Mouse (Mus musculus): ENCODE data around the gene Skor1.
A peak's percentile ranks its signal among the peaks of the same experiment; 100 is the strongest.

The Skor1 gene

GRCm38 (mm10) chr9:63147786-63148409, 863 bp downstream of the Skor1 start:
- no peak for DNase-seq

GRCm38 (mm10) chr9:63147296-63147695, 1.5 kb downstream of the Skor1 start:
- no peak for DNase-seq

DNA sequence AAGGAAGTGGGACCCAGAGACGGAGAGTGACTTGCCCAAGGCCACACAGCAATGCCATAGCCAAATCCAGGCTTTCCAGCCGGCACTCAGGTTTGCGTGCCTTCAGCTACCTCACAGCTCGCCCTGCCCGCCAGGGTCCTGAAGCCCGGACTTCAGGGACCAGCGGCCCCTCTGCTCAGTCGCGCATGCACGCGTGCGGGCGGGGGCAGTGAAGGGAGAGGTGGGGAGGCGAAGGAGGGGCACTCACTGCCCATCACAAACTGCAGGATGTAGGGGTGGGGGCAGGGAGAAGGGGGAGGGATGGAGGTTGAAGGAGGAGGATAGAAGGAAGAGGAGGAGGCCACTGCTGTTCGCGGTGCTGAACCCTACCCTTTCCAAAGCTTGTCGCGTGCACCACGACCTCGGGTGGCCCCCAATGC, 1.9 kb downstream of the Skor1 start:
- DNase-seq: no peak

DNA sequence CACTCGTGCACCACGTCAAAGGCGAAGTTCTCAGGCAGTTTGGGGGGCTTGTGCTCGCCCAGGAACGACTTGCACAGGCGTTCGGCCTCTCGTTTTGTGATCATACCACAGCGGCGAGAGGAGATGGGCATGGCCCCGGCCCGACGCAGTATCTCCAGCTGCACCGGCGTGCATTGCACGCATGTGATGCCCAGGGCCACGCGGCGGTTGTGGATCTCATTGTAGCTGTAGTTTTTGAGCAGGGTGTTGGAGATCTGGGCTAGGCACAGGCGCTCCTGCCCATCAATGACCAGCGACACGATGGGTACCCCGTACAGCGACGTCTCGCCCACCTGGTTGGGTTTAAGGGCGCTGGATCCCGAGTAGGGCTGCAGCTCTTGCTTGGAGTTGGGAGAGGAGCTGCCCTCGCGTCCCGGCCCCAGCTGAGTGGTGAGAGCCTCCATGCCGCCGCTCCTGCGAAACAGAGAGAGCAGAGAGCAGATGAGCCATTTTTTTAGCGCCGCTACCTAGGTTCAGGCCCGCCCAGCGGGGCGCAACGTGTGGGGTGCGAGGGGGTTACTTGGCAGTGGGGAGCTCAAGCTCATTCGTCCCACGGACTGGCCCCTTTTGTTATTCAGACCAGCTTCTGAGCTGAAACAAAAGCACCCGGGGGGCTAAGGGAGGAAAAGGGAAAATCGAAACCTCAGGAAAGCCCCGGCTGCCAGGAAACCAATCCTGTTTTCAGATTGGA, 2.5 kb downstream of the Skor1 start:
- no peak for DNase-seq

GRCm38 (mm10) chr9:63145249-63146125, 3.3 kb downstream of the Skor1 start:
- no peak for DNase-seq

GRCm38 (mm10) chr9:63144502-63145248, 4.1 kb downstream of the Skor1 start:
- DNase-seq: no peak

DNA sequence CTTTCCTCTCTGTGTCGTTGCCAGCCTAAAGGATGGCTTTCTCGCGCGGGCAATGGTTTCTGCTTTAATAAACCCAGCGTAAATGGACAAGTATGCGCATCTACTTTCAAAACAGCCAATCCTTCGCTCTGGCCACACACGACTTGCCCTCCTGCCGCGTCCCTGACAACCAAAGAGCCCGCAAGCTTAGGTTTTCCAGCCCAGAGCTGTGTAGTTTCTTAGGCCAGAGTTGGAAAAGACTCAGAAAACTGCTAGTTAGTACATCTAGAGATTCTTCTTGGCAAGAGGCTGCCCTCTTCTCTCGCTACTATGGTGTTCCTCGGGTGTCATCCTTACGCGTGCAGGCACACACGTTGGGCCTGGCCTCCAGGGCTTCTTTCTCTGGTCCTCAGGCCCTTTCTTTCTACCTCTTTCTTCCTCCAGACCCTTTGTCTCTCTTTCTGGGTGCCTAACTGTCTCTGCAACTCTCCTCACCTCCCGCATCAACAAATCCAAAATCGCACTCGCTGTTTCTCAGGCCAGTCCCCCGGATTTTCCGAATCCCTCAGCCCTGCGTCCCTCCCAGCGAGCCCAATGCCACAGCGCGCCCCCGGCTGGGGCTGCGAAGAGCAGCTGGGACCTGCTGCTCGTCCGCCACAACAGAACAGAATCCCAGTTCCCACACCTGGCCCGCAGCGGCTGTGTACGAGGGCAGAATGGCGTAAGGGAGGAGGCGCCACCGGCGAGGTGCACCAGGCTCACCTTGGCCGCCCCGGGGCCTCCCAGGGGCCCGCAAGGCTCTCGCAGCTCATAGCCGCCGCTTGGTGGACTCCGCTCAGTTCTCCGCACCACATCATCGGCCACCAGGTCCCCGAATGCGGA, 4.9 kb downstream of the Skor1 start:
- DNase-seq: no peak

DNA sequence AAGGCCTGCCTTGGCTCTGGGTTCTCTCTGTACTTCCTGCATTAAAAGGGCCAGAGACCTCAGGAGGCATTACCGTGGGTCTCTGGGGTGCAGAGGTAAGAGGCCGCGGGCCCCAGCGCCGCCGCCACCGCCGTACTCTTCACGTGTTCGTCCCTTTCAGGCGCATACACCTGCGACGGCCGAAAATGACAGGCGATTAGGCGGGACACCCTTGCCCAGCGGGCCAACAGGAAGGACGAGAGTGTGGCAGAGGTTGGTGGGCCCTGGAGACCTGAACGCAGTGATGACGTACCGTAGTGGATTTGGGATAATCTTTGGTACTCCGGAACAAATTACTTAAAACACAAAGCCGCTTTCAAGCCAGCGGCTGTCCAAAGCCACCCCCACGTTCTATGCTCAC, 5.5 kb downstream of the Skor1 start:
- DNase-seq: no peak

- DNase-seq: no peak
Measured at GRCm38 (mm10) chr9:63142335-63143036, 6.3 kb downstream of the Skor1 start.

DNA sequence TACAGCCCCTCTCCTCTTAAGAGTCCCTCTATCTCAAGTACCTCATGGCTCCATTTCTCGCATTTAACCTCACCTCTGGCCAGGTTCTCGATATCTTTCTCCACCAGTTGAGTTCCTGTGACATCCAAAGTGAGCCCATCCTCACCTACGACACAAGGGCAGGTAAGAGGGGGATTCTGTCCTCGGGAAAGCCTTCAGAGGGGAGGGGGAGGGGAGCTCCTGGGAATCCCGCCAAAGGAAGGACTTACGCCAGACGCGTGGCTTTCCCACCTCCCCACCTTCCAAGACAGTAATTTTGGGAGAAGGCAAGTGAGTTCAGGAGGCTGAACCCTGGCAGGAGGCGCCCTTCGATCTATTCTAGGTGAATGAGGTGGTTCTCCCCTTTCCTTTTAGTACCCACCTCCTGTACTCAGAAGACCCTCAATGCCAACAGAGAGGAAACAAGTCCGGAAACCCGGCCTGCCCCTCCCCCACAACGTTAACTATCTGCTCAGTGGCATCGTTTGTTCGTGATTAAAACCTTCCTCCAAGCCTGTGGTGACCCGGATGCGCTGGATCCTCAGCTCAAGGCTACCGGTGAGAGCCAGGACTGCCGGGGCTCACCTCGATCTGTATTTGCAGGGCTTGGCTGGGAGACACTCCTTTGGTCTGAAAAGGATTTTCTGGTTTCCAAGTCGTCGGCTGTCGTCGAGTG, 7.0 kb downstream of the Skor1 start:
- peak; percentile 52 for DNase-seq

- DNase-seq: no peak
Measured at GRCm38 (mm10) chr9:63140211-63140610, 8.6 kb downstream of the Skor1 start.

GRCm38 (mm10) chr9:63139661-63140060, 9.1 kb downstream of the Skor1 start:
- DNase-seq: no peak

GRCm38 (mm10) chr9:63138481-63138967, 10.2 kb downstream of the Skor1 start:
- no peak for DNase-seq

DNA sequence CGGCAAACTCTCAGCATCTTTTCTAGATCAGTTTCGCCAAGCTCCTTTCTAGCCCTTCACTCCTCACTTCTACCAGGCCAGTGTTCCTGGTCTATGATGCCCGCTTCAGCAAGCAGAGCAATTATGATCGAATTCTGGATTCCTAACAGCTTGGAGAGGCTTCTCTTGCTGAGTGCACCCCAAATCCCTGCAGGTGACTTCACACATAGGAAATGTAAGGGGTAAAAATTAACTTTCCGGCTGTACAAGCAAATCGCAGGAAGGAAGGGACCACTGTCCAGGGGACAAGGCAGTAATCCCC, 11.2 kb downstream of the Skor1 start:
- DNase-seq: no peak

- DNase-seq: no peak
Measured at GRCm38 (mm10) chr9:63136756-63137614, 11.8 kb downstream of the Skor1 start.

GRCm38 (mm10) chr9:63136241-63136640, 12.5 kb downstream of the Skor1 start:
- no peak for DNase-seq

DNA sequence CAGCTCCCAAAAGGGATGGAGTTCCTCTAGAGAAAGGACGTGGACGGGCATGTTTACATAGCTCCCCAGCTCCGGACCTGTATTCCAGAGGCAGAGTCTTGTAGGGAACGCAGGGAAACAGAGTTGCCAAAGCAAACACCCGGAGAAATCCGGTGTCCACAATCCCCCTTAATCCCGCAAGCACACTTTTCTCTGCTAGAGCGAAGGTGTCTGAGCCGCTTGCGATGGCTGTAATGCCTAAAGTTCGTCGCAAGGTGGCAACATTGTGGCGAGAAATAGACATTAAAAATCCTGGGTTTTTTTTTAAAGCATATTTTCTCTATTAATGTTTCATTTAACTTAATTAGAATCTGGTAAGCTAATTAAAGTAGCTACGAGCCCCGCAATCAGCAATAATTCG, 13.0 kb downstream of the Skor1 start:
- peak; percentile 60 for DNase-seq

- DNase-seq: no peak
Measured at GRCm38 (mm10) chr9:63135356-63135755, 13.4 kb downstream of the Skor1 start.

- no peak for DNase-seq
Measured at GRCm38 (mm10) chr9:63133659-63134058, 15.1 kb downstream of the Skor1 start.

Measured in thymus, postnatal 14 days (tissue).